Mouse (Mus musculus) regulatory T cell (primary cell): ENCODE results near the gene Actl6a.

ENCODE experiments used
- in situ Hi-C: fragments of 300-600 bp; cut with MboI, MseI; formaldehyde crosslinking; loops from one replicate; pipeline ENCODE4 v1.15.1; 2025; ENCODE audit warnings: high pct_unique_total_duplicates

Gene Actl6a

GRCm38 (mm10) chr3:32705647-32706348 is at the start of gene Actl6a:
Actl6a (plus strand) TSS chr3:32706298.
- in situ Hi-C loops = loop anchor here (10.0 to 25.0 kb wide), 2 partner anchors 181 to 1743 kb away; partner anchors contain the start of genes Mfn1 and Phc3

GRCm38 (mm10) chr3:32656398-32656994 is 49.6 kb upstream of the Actl6a start:
- in situ Hi-C loops = no loop called here

- in situ Hi-C loops = no loop called here
Measured at GRCm38 (mm10) chr3:32658401-32658800, 47.7 kb upstream of the Actl6a start.

GRCm38 (mm10) chr3:32658821-32659220 is 47.3 kb upstream of the Actl6a start:
- in situ Hi-C loops = no loop called here

GRCm38 (mm10) chr3:32659506-32659905 is 46.6 kb upstream of the Actl6a start:
- in situ Hi-C loops = no loop called here

- in situ Hi-C loops = no loop called here
Measured at GRCm38 (mm10) chr3:32660276-32660675, 45.8 kb upstream of the Actl6a start.

- in situ Hi-C loops = no loop called here
Measured at GRCm38 (mm10) chr3:32660831-32661555, 45.1 kb upstream of the Actl6a start.

- in situ Hi-C loops = no loop called here
Measured at GRCm38 (mm10) chr3:32661556-32661930, 44.6 kb upstream of the Actl6a start.

- in situ Hi-C loops = no loop called here
Measured at GRCm38 (mm10) chr3:32668256-32668959, 37.7 kb upstream of the Actl6a start.

- in situ Hi-C loops = no loop called here
Measured at GRCm38 (mm10) chr3:32669211-32669610, 36.9 kb upstream of the Actl6a start.

- in situ Hi-C loops = no loop called here
Measured at GRCm38 (mm10) chr3:32670196-32670595, 35.9 kb upstream of the Actl6a start.

GRCm38 (mm10) chr3:32673151-32673550 is 32.9 kb upstream of the Actl6a start:
- in situ Hi-C loops = no loop called here

- in situ Hi-C loops = no loop called here
Measured at GRCm38 (mm10) chr3:32676393-32676792, 29.7 kb upstream of the Actl6a start.

GRCm38 (mm10) chr3:32682910-32683531 is 23.1 kb upstream of the Actl6a start:
- in situ Hi-C loops = no loop called here

- in situ Hi-C loops = no loop called here
Measured at GRCm38 (mm10) chr3:32684631-32685030, 21.5 kb upstream of the Actl6a start.

- in situ Hi-C loops = no loop called here
Measured at GRCm38 (mm10) chr3:32686537-32686936, 19.6 kb upstream of the Actl6a start.

GRCm38 (mm10) chr3:32687156-32687555 is 18.9 kb upstream of the Actl6a start:
- in situ Hi-C loops = no loop called here

- in situ Hi-C loops = no loop called here
Measured at GRCm38 (mm10) chr3:32689567-32689999, 16.5 kb upstream of the Actl6a start.

GRCm38 (mm10) chr3:32690008-32690407 is 16.1 kb upstream of the Actl6a start:
- in situ Hi-C loops = loop anchor here (5.0 to 10.0 kb wide), 2 partner anchors 78 to 325 kb away; partner anchors contain the start of gene Zmat3

- in situ Hi-C loops = loop anchor here (5.0 to 10.0 kb wide), 2 partner anchors 79 to 326 kb away; partner anchors contain the start of gene Zmat3
Measured at GRCm38 (mm10) chr3:32690901-32691300, 15.2 kb upstream of the Actl6a start.

GRCm38 (mm10) chr3:32691841-32692240 is 14.3 kb upstream of the Actl6a start:
- in situ Hi-C loops = loop anchor here (5.0 to 10.0 kb wide), 2 partner anchors 80 to 327 kb away; partner anchors contain the start of gene Zmat3
